Mouse (Mus musculus) brain, embryonic 14.5 days (tissue): ENCODE measurements around the gene Zzef1.

ENCODE experiments used
- CTCF ChIP-seq: fragments of 200-500 bp; IDR thresholded peaks from 2 replicates; pipeline ENCODE4 v1.5.1; 2012; ENCODE audit warnings: inconsistent platforms, mild to moderate bottlenecking, moderate library complexity, borderline replicate concordance; ENCODE audit not compliant: insufficient read depth, insufficient read length; ENCODE audit errors: extremely low read depth
- POLR2A ChIP-seq: fragments of 200-500 bp; IDR thresholded peaks from 2 replicates; pipeline ENCODE4 v1.6.1; 2012; ENCODE audit warnings: mild to moderate bottlenecking, inconsistent platforms, borderline replicate concordance; ENCODE audit not compliant: poor library complexity, insufficient read depth, insufficient read length, severe bottlenecking; ENCODE audit errors: extremely low read depth

GRCm38 (mm10) chr11:72759581-72759980, 36.4 kb upstream of the Zzef1 start:
- no peak for TF ChIP-seq CTCF
- no peak for TF ChIP-seq POLR2A
